Mouse (Mus musculus): ENCODE measurements around the gene Lpin3. TPM values are rescaled to one million over a fixed set of nuclear protein-coding genes. Genes with fewer than 3 reads are reported as not detected.
A peak's percentile ranks its signal among the peaks of the same experiment; 100 is the strongest.

Lpin3 gene
- total and polyA plus RNA-seq, 2 experiments from 2014 or later = 0.38 to 1.1 TPM

GRCm38 (mm10) chr2:160871310-160871709 is 9.2 kb upstream of the Lpin3 start:
- Histone ChIP-seq H3K27ac (ENCODE audit: low read depth, low read length) (no peak overlapping the region), H3K9me3 (ENCODE audit: low read length) (no peaks in the 10 kb centered on the region), H3K9ac (replicated peaks; ENCODE audit: low read length, poor library complexity, severe bottlenecking) (peak overlapping the region; percentile 33; the same call in 1 of the 2 replicates), H3K27me3 (ENCODE audit: insufficient read depth, low read length) (no peaks in the 10 kb centered on the region), H3K4me2 (ENCODE audit: low read depth, low read length, poor library complexity, severe bottlenecking) (peak overlapping the region; percentile 45), H3K4me1 (ENCODE audit: insufficient read depth, low read length) (no peaks in the 10 kb centered on the region; the same call in 1 of the 2 replicates), H3K4me3 (ENCODE audit: low read depth, low read length) (peak overlapping the region; percentile 25), H3K36me3 (ENCODE audit: insufficient read depth, low read length) (no peaks in the 10 kb centered on the region)
- no peak for TF ChIP-seq CTCF (IDR thresholded peaks at IDR 0.05)
- 77% methylated on average over 3 of the region's 3 CpGs for WGBS
- DNase-seq (ENCODE audit: low spot score) (no peak), ATAC-seq (ENCODE audit: low FRiP score) (no peak)

- ATAC-seq (ENCODE audit: low FRiP score) = peak; percentile 91
- Histone ChIP-seq H3K4me3 (ENCODE audit: low read depth, low read length) (peak overlapping the region; percentile 89), H3K9me3 (ENCODE audit: low read length) (no peaks in the 10 kb centered on the region), H3K36me3 (ENCODE audit: insufficient read depth, low read length) (no peaks in the 10 kb centered on the region), H3K4me2 (ENCODE audit: low read depth, low read length, poor library complexity, severe bottlenecking) (peak overlapping the region; percentile 72), H3K9ac (replicated peaks; ENCODE audit: low read length, poor library complexity, severe bottlenecking) (peak overlapping the region; percentile 96), H3K27ac (ENCODE audit: low read depth, low read length) (peak overlapping the region; percentile 96), H3K4me1 (ENCODE audit: insufficient read depth, low read length) (no peaks in the 10 kb centered on the region; the same call in 1 of the 2 replicates), H3K27me3 (ENCODE audit: insufficient read depth, low read length) (no peaks in the 10 kb centered on the region)
- DNase-seq (ENCODE audit: low spot score) = peak; percentile 56
- 0% methylated on average over 28 of the region's 47 CpGs for WGBS
- TF ChIP-seq CTCF (IDR thresholded peaks at IDR 0.05) = no peak
Observed at GRCm38 (mm10) chr2:160872395-160872794, 8.1 kb upstream of the Lpin3 start.

GRCm38 (mm10) chr2:160872890-160873382 is 7.5 kb upstream of the Lpin3 start, which contains the start of gene Zhx3:
Gene Zhx3 (minus strand): TSS chr2:160872998.
- ATAC-seq (ENCODE audit: low FRiP score) (peak; percentile 95), DNase-seq (ENCODE audit: low spot score) (peak; percentile 96)
- Histone ChIP-seq H3K36me3 (ENCODE audit: insufficient read depth, low read length) (no peaks in the 10 kb centered on the region), H3K4me1 (ENCODE audit: insufficient read depth, low read length) (no peaks in the 10 kb centered on the region; the same call in 1 of the 2 replicates), H3K4me3 (ENCODE audit: low read depth, low read length) (peak within 1 kb of the TSS; percentile 89), H3K27me3 (ENCODE audit: insufficient read depth, low read length) (no peaks in the 10 kb centered on the region), H3K27ac (ENCODE audit: low read depth, low read length) (peak within 1 kb of the TSS; percentile 96), H3K9ac (replicated peaks; ENCODE audit: low read length, poor library complexity, severe bottlenecking) (peak within 1 kb of the TSS; percentile 96), H3K4me2 (ENCODE audit: low read depth, low read length, poor library complexity, severe bottlenecking) (peak within 1 kb of the TSS; percentile 72), H3K9me3 (ENCODE audit: low read length) (no peaks in the 10 kb centered on the region)
- TF ChIP-seq CTCF (IDR thresholded peaks at IDR 0.05) = no peak
- WGBS = under 1% methylated on average over 35 of the region's 48 CpGs

DNA sequence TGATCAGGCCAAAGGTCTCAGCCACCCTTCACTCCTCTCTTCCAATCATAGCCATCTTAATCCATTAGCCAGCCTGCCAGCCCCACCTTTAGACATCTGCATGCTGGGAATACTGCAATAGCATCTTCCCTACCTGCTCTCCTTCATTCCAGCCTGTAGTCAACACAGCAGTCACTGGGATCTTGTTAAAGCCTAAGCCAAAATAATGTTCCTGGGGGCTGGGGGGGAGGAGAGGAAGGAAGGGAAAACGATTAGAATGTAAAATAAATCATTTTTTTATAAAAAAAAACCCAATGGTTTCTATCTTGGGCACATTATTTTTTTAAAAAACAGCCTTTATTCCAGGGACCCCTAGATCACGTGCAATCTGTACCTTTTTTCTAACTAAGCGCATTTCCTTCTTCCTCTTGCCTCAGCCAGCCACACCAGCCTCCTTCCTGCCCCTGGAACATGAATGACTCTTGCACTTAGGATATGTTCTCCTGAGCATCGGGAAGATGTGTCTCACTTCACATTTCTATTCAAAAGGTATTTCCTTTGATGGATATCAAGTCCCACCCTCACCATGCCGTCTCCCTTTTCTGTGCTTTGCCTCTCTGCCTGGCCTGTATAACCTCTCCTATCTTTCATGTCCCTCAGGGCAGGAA is 6.1 kb upstream of the Lpin3 start:
- Histone ChIP-seq H3K36me3 (ENCODE audit: insufficient read depth, low read length) (no peaks in the 10 kb centered on the region), H3K9me3 (ENCODE audit: low read length) (no peaks in the 10 kb centered on the region), H3K27me3 (ENCODE audit: insufficient read depth, low read length) (no peaks in the 10 kb centered on the region), H3K9ac (replicated peaks; ENCODE audit: low read length, poor library complexity, severe bottlenecking) (no peak overlapping the region), H3K27ac (ENCODE audit: low read depth, low read length) (no peak overlapping the region), H3K4me1 (ENCODE audit: insufficient read depth, low read length) (no peaks in the 10 kb centered on the region; the same call in 1 of the 2 replicates), H3K4me3 (ENCODE audit: low read depth, low read length) (no peak overlapping the region), H3K4me2 (ENCODE audit: low read depth, low read length, poor library complexity, severe bottlenecking) (no peak overlapping the region)
- no peak for TF ChIP-seq CTCF (IDR thresholded peaks at IDR 0.05)
- WGBS = 88% methylated on average over 5 of the region's 5 CpGs
- DNase-seq (ENCODE audit: low spot score) = no peak
- no peak for ATAC-seq (ENCODE audit: low FRiP score)

GRCm38 (mm10) chr2:160876115-160876514 is 4.4 kb upstream of the Lpin3 start:
- Histone ChIP-seq H3K27me3 (ENCODE audit: insufficient read depth, low read length) (no peaks in the 10 kb centered on the region), H3K4me2 (ENCODE audit: low read depth, low read length, poor library complexity, severe bottlenecking) (no peak overlapping the region), H3K4me3 (ENCODE audit: low read depth, low read length) (no peak overlapping the region), H3K9ac (replicated peaks; ENCODE audit: low read length, poor library complexity, severe bottlenecking) (no peak overlapping the region), H3K27ac (ENCODE audit: low read depth, low read length) (no peak overlapping the region), H3K4me1 (ENCODE audit: insufficient read depth, low read length) (no peaks in the 10 kb centered on the region), H3K9me3 (ENCODE audit: low read length) (no peaks in the 10 kb centered on the region), H3K36me3 (ENCODE audit: insufficient read depth, low read length) (no peaks in the 10 kb centered on the region)
- ATAC-seq (ENCODE audit: low FRiP score) (no peak), DNase-seq (ENCODE audit: low spot score) (no peak)
- TF ChIP-seq CTCF (IDR thresholded peaks at IDR 0.05) = peak; percentile 46
- WGBS = 82% methylated on average over 4 of the region's 4 CpGs

DNA sequence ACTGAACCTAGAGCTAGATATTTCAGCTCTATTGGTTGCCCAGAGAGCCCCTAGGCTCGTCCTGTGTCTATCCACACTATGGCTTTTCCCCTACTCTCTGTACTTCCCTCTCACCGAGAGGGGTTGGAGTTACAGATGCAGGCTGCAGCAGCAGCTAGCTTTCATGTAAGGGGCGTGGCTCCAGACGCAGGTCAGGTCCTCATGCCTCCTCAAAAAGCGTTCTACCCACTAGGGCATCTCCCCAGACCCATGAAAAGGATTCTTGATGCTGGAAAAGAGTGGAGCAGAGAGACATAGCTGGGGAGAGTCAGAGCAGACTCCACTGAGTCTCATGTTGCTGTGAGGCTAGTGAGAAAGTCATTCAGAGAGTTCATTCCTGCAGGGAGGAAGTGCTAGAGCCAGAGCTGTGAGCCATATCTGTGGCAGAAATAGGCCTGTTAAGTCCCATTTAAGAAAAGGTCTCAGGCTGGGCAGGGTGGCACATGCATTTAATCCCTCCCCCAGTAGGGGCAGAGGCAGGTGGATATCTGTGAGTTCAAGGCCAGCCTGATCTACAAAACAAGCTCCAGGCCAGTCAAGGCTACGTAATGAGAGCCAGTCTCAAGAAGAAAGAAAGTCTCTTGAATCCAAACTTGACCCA is 1.1 kb downstream of the Lpin3 start:
- no peaks in the 10 kb centered on the region for H3K36me3 ChIP-seq (ENCODE audit: insufficient read depth, low read length)
- H3K27me3 ChIP-seq (ENCODE audit: insufficient read depth, low read length) = no peaks in the 10 kb centered on the region
- H3K4me1 ChIP-seq (ENCODE audit: insufficient read depth, low read length) = no peaks in the 10 kb centered on the region
- ATAC-seq (ENCODE audit: low FRiP score) (no peak), DNase-seq (ENCODE audit: low spot score) (no peak)
- no peak for TF ChIP-seq CTCF (IDR thresholded peaks at IDR 0.05)
- no peaks in the 10 kb centered on the region for H3K9me3 ChIP-seq (ENCODE audit: low read length)
- no peak overlapping the region for H3K4me3 ChIP-seq (ENCODE audit: low read depth, low read length)
- no peak overlapping the region for H3K9ac ChIP-seq (replicated peaks; ENCODE audit: low read length, poor library complexity, severe bottlenecking)
- H3K4me2 ChIP-seq (ENCODE audit: low read depth, low read length, poor library complexity, severe bottlenecking) = no peak overlapping the region
- H3K27ac ChIP-seq (ENCODE audit: low read depth, low read length) = no peak overlapping the region
- WGBS = 63% methylated on average over 6 of the region's 6 CpGs

Measured in midbrain, postnatal 0 days (tissue).